Mouse (Mus musculus): ENCODE measurements around the gene Btbd35f16. TPM values are rescaled to one million over a fixed set of nuclear protein-coding genes. Genes with fewer than 3 reads are reported as not detected.
"Not testable (repeated sequence)": the region's sequence is repeated elsewhere in the genome, so short reads cannot be mapped to it uniquely, and the experiment has no call there.

The Btbd35f16 gene
- not detected in 2 replicates for polyA plus RNA-seq (2015; fragmentation: Nextera tagmentation; extraction: Ambion mirVana)

GRCm38 (mm10) chrX:3956902-3957301, at the start of gene Btbd35f16:
Gene Btbd35f16, minus strand, starts transcription at chrX:3957002.
- no CpG with 5 or more reads among the region's 3 CpGs for WGBS
- H3K9me3 ChIP-seq (replicated peaks); ATAC-seq (ENCODE audit: low FRiP score); H3K27me3 ChIP-seq (replicated peaks); H3K4me3 ChIP-seq (replicated peaks); H3K4me2 ChIP-seq; H3K36me3 ChIP-seq; H3K4me1 ChIP-seq; H3K9ac ChIP-seq (replicated peaks); H3K27ac ChIP-seq (replicated peaks): not testable (repeated sequence)

Other genes with a start within 250 kb of the Btbd35f16 start
- not detected in 2 replicates for gene Btbd35f10, start 204.1 kb downstream of the Btbd35f16 start, polyA plus RNA-seq (2015; fragmentation: Nextera tagmentation; extraction: Ambion mirVana)
- not detected in 2 replicates for gene Btbd35f3, start 80.7 kb upstream of the Btbd35f16 start, polyA plus RNA-seq (2015; fragmentation: Nextera tagmentation; extraction: Ambion mirVana)
- not detected in 2 replicates for gene Btbd35f28, start 239.6 kb upstream of the Btbd35f16 start, polyA plus RNA-seq (2015; fragmentation: Nextera tagmentation; extraction: Ambion mirVana)

Measured in neural tube, embryonic 15.5 days (tissue).